Mouse (Mus musculus): ENCODE measurements around the gene Col27a1.

- no peak for TF ChIP-seq GATA1 (IDR thresholded peaks at IDR 0.05; ENCODE audit: borderline replicate concordance, low read length)
- no peak for TF ChIP-seq FLI1 (IDR thresholded peaks at IDR 0.05; ENCODE audit: low read length)
These were observed 24.3 kb downstream of the Col27a1 start for GRCm38 (mm10) chr4:63238141-63238540.
